Mouse (Mus musculus) intestine, postnatal 0 days (tissue): ENCODE measurements around the gene Atf7ip. TPM values are rescaled to one million over a fixed set of nuclear protein-coding genes. Genes with fewer than 3 reads are reported as not detected.

Source experiments
- ATAC-seq: fragments of 200-750 bp; cut with Nextera tagmentation; 2 replicates; pipeline ENCODE4 v1.8.0; 2017; ENCODE audit warnings: mild to moderate bottlenecking, moderate TSS enrichment, moderate library complexity
- H3K27ac ChIP-seq: fragments of 300-500 bp; sonication (generic); 2 replicates; pipeline ENCODE4 v1.5.1; 2014; ENCODE audit warnings: mild to moderate bottlenecking, low read depth, low read length, moderate library complexity
- H3K27me3 ChIP-seq: fragments of 300-500 bp; sonication (generic); replicated peaks from 2 replicates; pipeline ENCODE4 v1.6.1; 2014; ENCODE audit warnings: low read length, mixed read lengths; ENCODE audit not compliant: control insufficient read depth, insufficient read depth
- H3K36me3 ChIP-seq: fragments of 300-500 bp; sonication (generic); 2 replicates; pipeline ENCODE4 v1.6.1; 2014; ENCODE audit warnings: mild to moderate bottlenecking, moderate library complexity; ENCODE audit not compliant: control insufficient read depth, insufficient read depth
- H3K4me1 ChIP-seq: fragments of 300-500 bp; sonication (generic); replicated peaks from 2 replicates; pipeline ENCODE4 v1.6.1; 2014; ENCODE audit warnings: antibody characterized with exemption, low read length, mixed read lengths; ENCODE audit not compliant: control insufficient read depth, insufficient read depth
- H3K4me2 ChIP-seq: fragments of 300-500 bp; sonication (generic); replicated peaks from 2 replicates; pipeline ENCODE4 v1.6.1; 2014; ENCODE audit warnings: low read depth, mild to moderate bottlenecking, moderate library complexity
- H3K4me3 ChIP-seq: fragments of 300-500 bp; sonication (generic); 2 replicates; pipeline ENCODE4 v1.5.1; 2014; ENCODE audit warnings: low read depth, low read length
- H3K9ac ChIP-seq: fragments of 300-500 bp; sonication (generic); 2 replicates; pipeline ENCODE4 v1.6.1; 2014; ENCODE audit warnings: mild to moderate bottlenecking, low read depth, low read length
- H3K9me3 ChIP-seq: fragments of 300-500 bp; sonication (generic); 2 replicates; pipeline ENCODE4 v1.6.1; 2016; ENCODE audit warnings: mixed run types; ENCODE audit not compliant: control insufficient read depth
- CTCF ChIP-seq: sonication (generic); IDR thresholded peaks from 2 replicates; pipeline ENCODE4 v1.5.1; 2016; ENCODE audit warnings: low read depth, mild to moderate bottlenecking, control low read depth, antibody characterized with exemption, moderate library complexity
- WGBS: fragments of 180-500 bp; shearing (Covaris S2); extraction: QIAGEN DNeasy Blood & Tissue Kit; methylation state at CpG from one replicate; pipeline ENCODE4 v1.1.7; 2014; 5-methylcytosine and 5-hydroxymethylcytosine counted together
- polyA plus RNA-seq: library from polyadenylated mRNA; unstranded; fragments of >200 nt; fragmentation: Nextera tagmentation; extraction: Ambion mirVana; gene quantifications from 2 replicates; pipeline ENCODE4 v1.2.1, GENCODE M21; 2015

The Atf7ip gene
- polyA plus RNA-seq, 1 experiment from 2014 or later: 8.6 TPM

DNA sequence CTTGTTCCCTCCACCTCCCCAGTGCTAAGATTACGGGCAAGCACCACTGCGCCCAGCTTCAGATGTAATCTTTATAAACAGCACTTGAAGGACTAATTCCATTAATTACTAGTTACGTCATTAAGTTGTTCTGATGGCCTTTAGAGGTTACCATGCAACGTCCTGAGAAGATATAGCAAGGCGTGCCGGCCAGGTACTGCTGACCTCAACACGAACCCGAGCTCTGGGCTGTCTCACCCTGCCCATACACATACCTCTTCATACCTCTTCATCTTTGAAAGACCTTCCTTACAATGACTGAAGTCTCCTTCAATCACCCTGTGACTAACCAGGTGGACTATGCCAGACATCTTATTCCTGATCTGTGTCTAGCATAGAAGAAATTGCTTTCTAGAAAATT, 125.6 kb downstream of the Atf7ip start:
- WGBS: 68% methylated on average over 8 of the region's 8 CpGs
- Histone ChIP-seq H3K36me3 (0 out of 2 replicates have a peak, but pooled peaks cover 5% of the 10 kb centered on the region), H3K27ac (no peak overlapping the region), H3K9me3 (no peaks in the 10 kb centered on the region), H3K4me3 (no peak overlapping the region), H3K9ac (no peak overlapping the region), H3K4me1 (peaks cover 7% of the 10 kb centered on the region), H3K27me3 (no peaks in the 10 kb centered on the region), H3K4me2 (no peak overlapping the region)
- TF ChIP-seq CTCF: no peak
- ATAC-seq: peak; percentile 54; the same call in 1 of the 2 replicates

DNA sequence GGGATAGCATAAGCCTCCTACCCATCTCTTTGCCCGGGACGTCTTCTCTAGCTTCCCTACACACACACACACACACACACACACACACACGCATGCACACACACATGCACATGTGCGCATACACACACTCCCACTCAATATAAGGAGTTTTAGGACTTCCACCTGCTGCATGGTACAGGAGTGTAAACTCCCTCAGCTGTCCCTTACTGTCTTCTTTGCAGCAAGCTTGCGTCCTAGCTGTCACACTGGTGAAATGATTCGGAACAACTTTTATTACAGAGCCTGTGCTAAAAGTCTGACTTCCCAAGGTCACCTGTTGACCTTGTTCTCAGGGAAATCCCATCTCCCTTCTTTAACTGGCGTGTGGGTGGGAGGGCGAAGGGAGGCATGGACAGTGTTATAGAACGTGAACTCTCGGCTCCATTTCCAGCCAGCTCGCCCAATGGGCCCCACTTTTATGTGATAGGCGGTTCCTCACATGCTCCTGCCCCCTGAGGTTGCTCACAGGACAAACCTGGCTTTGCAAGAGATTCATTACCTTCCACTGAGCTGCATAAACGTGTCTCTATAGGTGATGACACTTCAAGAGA, 126.1 kb downstream of the Atf7ip start:
- 77% methylated on average over 13 of the region's 13 CpGs for WGBS
- ATAC-seq: no peak
- no peak for TF ChIP-seq CTCF

DNA sequence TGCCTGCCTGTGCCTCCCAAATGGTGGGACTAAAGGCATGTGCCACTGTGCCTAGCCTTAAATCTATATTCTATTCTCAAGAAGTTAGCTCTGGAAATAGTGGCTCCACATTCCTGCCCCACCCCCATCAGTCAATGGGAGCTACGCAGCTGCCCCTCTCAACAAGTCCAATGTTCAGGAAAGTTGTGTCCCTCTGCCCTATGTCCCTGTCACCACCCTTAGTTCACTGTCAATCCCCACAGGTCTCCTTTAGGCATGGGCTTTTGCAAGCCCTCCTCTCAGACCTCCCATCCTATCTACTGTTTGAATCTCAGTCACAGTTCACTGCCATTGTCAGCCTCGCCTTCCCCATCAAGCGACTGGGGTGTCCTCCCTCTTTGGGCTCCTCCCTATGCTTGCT, 127.2 kb downstream of the Atf7ip start:
- H3K9me3 ChIP-seq: no peaks in the 10 kb centered on the region
- no peaks in the 10 kb centered on the region for H3K27me3 ChIP-seq
- WGBS: 67% methylated on average over 3 of the region's 3 CpGs
- H3K4me3 ChIP-seq: no peak overlapping the region
- H3K36me3 ChIP-seq: 0 out of 2 replicates have a peak, but pooled peaks cover 5% of the 10 kb centered on the region
- H3K4me2 ChIP-seq: no peak overlapping the region
- no peak for TF ChIP-seq CTCF
- H3K9ac ChIP-seq: no peak overlapping the region
- no peak overlapping the region for H3K27ac ChIP-seq
- ATAC-seq: no peak
- peaks cover 7% of the 10 kb centered on the region for H3K4me1 ChIP-seq

More for the DNA sequence above, 126.1 kb downstream of the Atf7ip start:
- H3K9ac ChIP-seq: no peak overlapping the region
- H3K27ac ChIP-seq: no peak overlapping the region
- H3K4me2 ChIP-seq: no peak overlapping the region
- H3K9me3 ChIP-seq: no peaks in the 10 kb centered on the region
- no peaks in the 10 kb centered on the region for H3K27me3 ChIP-seq
- H3K4me1 ChIP-seq: peaks cover 7% of the 10 kb centered on the region
- no peak overlapping the region for H3K4me3 ChIP-seq
- 0 out of 2 replicates have a peak, but pooled peaks cover 5% of the 10 kb centered on the region for H3K36me3 ChIP-seq

DNA sequence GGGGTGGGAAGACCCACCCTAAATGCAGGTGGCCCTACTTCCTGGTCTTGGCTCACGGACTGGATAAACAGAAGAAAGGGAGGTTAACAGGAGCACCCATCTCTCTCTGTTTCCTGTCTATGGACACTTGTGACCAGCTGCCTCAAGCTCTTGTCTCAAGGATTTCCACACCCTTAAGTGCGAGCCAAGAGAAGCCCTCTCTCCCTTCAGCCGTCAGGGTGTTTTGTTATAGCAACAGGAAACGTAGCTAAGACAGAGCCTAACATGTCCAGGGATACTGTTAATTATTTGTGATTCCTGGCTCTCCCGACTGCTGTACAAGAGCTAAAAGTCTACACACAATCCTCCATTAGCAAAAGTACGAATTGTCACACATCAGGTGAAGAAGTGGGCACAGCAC, 127.8 kb downstream of the Atf7ip start:
- H3K36me3 ChIP-seq: 0 out of 2 replicates have a peak, but pooled peaks cover 5% of the 10 kb centered on the region
- H3K4me3 ChIP-seq: no peak overlapping the region
- no peaks in the 10 kb centered on the region for H3K27me3 ChIP-seq
- no peak for TF ChIP-seq CTCF
- 40% methylated on average over 6 of the region's 6 CpGs for WGBS
- no peaks in the 10 kb centered on the region for H3K9me3 ChIP-seq
- H3K9ac ChIP-seq: no peak overlapping the region
- no peak overlapping the region for H3K4me2 ChIP-seq
- no peak overlapping the region for H3K27ac ChIP-seq
- peaks cover 7% of the 10 kb centered on the region for H3K4me1 ChIP-seq
- no peak for ATAC-seq

DNA sequence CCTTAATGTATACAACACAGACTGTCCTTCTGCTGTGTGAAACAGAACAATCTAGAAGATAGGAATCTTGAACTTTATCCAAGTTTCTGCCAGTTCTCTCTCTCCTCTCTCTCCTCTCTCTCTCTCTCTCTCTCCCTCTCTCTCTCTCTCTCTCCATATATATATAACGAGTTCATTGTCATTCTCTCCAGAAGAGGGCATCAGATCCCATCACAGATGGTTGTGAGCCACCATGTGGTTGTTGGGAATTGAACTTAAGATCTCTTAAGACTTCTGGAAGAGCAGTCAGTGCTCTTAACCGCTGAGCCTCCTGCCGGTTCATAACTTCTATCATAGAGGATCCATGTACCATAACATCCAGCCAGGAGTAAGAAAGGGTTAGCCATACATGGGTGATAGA, 129.0 kb downstream of the Atf7ip start:
- peak; percentile 47 for TF ChIP-seq CTCF
- no peak overlapping the region for H3K4me3 ChIP-seq
- H3K4me2 ChIP-seq: no peak overlapping the region
- H3K9ac ChIP-seq: no peak overlapping the region
- ATAC-seq: no peak
- peaks cover 4% of the 10 kb centered on the region for H3K4me1 ChIP-seq
- no peak overlapping the region for H3K27ac ChIP-seq
- H3K9me3 ChIP-seq: no peaks in the 10 kb centered on the region
- no peaks in the 10 kb centered on the region for H3K27me3 ChIP-seq
- 71% methylated on average over 3 of the region's 3 CpGs for WGBS
- 0 out of 2 replicates have a peak, but pooled peaks cover 5% of the 10 kb centered on the region for H3K36me3 ChIP-seq

DNA sequence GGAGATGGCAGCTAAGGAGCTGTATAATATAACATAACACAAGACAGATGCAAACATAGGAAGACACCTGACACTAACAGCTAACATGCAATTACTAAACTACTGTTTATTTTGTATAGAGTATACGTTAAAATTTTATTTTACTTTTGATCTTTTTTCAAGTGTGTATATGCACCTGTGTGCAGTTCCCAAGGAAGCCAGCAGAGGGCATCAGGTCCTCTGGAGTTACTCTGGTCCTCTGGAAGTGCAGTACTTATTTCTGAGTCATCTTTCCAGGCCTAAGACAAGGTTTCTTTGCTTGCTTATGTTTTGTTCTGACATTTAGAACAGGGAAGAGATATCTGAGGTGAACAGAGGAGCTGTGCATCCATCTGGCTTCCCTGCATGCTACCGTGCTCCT, 138.2 kb downstream of the Atf7ip start:
- H3K9ac ChIP-seq: no peak overlapping the region
- H3K27ac ChIP-seq: no peak overlapping the region
- peak; percentile 62 for TF ChIP-seq CTCF
- ATAC-seq: no peak
- H3K4me2 ChIP-seq: no peak overlapping the region
- H3K36me3 ChIP-seq: no peaks in the 10 kb centered on the region
- no peak overlapping the region for H3K4me3 ChIP-seq
- no peaks in the 10 kb centered on the region for H3K27me3 ChIP-seq
- no peaks in the 10 kb centered on the region for H3K9me3 ChIP-seq
- WGBS: 89% methylated on average over 2 of the region's 2 CpGs
- H3K4me1 ChIP-seq: no peaks in the 10 kb centered on the region
